Mouse (Mus musculus): ENCODE data around the gene March7.

DNA sequence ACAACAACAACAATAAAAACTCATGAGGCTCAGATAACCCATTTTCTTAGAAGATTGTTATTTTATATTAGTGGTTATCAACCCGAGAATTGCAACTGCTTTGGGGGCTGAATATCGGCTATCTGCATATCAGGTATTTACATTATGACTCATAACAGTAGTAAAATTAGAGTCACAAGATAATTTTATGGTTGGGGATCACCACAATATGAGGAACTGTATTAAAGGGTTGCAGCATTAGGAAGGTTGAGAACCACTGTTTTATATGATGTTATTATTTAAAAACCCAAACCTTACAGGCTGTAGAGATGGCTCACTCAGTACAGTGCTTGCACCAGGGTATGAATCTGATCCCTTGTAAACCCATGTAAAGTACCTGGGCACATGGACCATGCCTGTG lies 89.6 kb downstream of the March7 start:
- TF ChIP-seq CTCF (IDR thresholded peaks at IDR 0.05) (no peak), EP300 (IDR thresholded peaks at IDR 0.05; ENCODE audit: insufficient read depth, low read depth, low read length) (no peak)

Measured in heart, adult 2 months (tissue).